Mouse (Mus musculus) CD4-positive, CD25-positive, alpha-beta regulatory T cell, adult 4 months (primary cell): ENCODE measurements around the gene Ybx3. TPM values are rescaled to one million over a fixed set of nuclear protein-coding genes. Genes with fewer than 3 reads are reported as not detected.

Source experiments
- ATAC-seq: one replicate; pipeline ENCODE4 v1.8.0; 2017
- polyA plus RNA-seq, 2 experiments: library from polyadenylated mRNA; unstranded; fragments of 100-300 nt; shearing (Covaris generic); gene quantifications; one replicate each; pipeline ENCODE4 v1.2.1; 2017

The Ybx3 gene
- 10 to 100 TPM; 18.0 to 21.9 TPM for polyA plus RNA-seq

GRCm38 (mm10) chr6:131388040-131389021, at the start of gene Ybx3:
Ybx3 (minus strand) TSS chr6:131388476.
- ATAC-seq: peak; percentile 80

GRCm38 (mm10) chr6:131436626-131437025, 48.4 kb upstream of the Ybx3 start:
- no peak for ATAC-seq

GRCm38 (mm10) chr6:131434088-131434487, 45.8 kb upstream of the Ybx3 start:
- no peak for ATAC-seq

GRCm38 (mm10) chr6:131433153-131434048, 45.1 kb upstream of the Ybx3 start:
- peak; percentile 49 for ATAC-seq

- peak; percentile 78 for ATAC-seq
Measured at GRCm38 (mm10) chr6:131421572-131421971, 33.3 kb upstream of the Ybx3 start.

- no peak for ATAC-seq
Measured at GRCm38 (mm10) chr6:131419614-131420013, 31.3 kb upstream of the Ybx3 start.

GRCm38 (mm10) chr6:131418770-131419169, 30.5 kb upstream of the Ybx3 start:
- ATAC-seq: peak; percentile 75

GRCm38 (mm10) chr6:131411116-131411843, 23.0 kb upstream of the Ybx3 start:
- ATAC-seq: peak; percentile 54

- ATAC-seq: no peak
Measured at GRCm38 (mm10) chr6:131406957-131407356, 18.7 kb upstream of the Ybx3 start.

- no peak for ATAC-seq
Measured at GRCm38 (mm10) chr6:131405896-131406295, 17.6 kb upstream of the Ybx3 start.

GRCm38 (mm10) chr6:131405174-131405573, 16.9 kb upstream of the Ybx3 start:
- ATAC-seq: peak; percentile 41

- peak; percentile 49 for ATAC-seq
Measured at GRCm38 (mm10) chr6:131404260-131404659, 16.0 kb upstream of the Ybx3 start.

GRCm38 (mm10) chr6:131403036-131403435, 14.8 kb upstream of the Ybx3 start:
- no peak for ATAC-seq

GRCm38 (mm10) chr6:131402606-131403005, 14.3 kb upstream of the Ybx3 start:
- ATAC-seq: no peak

GRCm38 (mm10) chr6:131401259-131401658, 13.0 kb upstream of the Ybx3 start:
- no peak for ATAC-seq

- ATAC-seq: no peak
Measured at GRCm38 (mm10) chr6:131396650-131397049, 8.4 kb upstream of the Ybx3 start.

- no peak for ATAC-seq
Measured at GRCm38 (mm10) chr6:131393873-131394660, 5.8 kb upstream of the Ybx3 start.

- peak; percentile 47 for ATAC-seq
Measured at GRCm38 (mm10) chr6:131387221-131388039, 846 bp downstream of the Ybx3 start.

- no peak for ATAC-seq
Measured at GRCm38 (mm10) chr6:131386416-131387019, 1.8 kb downstream of the Ybx3 start.

GRCm38 (mm10) chr6:131385469-131385868, 2.8 kb downstream of the Ybx3 start:
- no peak for ATAC-seq
